Mouse (Mus musculus) embryonic facial prominence, embryonic 14.5 days (tissue): ENCODE data around the gene Zpbp2. TPM values are rescaled to one million over a fixed set of nuclear protein-coding genes. Genes with fewer than 3 reads are reported as not detected.
"Not testable (repeated sequence)": the region's sequence is repeated elsewhere in the genome, so short reads cannot be mapped to it uniquely, and the experiment has no call there.

Experiments
- ATAC-seq: fragments of 200-750 bp; cut with Nextera tagmentation; 2 replicates; pipeline ENCODE4 v1.8.0; 2017; ENCODE audit warnings: low read depth, moderate number of reproducible peaks, moderate TSS enrichment
- DNase-seq: peaks from one replicate; pipeline ENCODE4 v3.0.0-alpha.2; 2015; ENCODE audit warnings: low spot score
- H3K27ac ChIP-seq: fragments of 300-500 bp; sonication (generic); replicated peaks from 2 replicates; pipeline ENCODE4 v1.5.1; 2014; ENCODE audit warnings: low read depth, mild to moderate bottlenecking, low read length, moderate library complexity
- H3K27me3 ChIP-seq: fragments of 300-500 bp; sonication (generic); replicated peaks from 2 replicates; pipeline ENCODE4 v1.6.1; 2014; ENCODE audit warnings: low read length; ENCODE audit not compliant: control insufficient read depth, insufficient read depth
- H3K36me3 ChIP-seq: fragments of 300-500 bp; sonication (generic); 2 replicates; pipeline ENCODE4 v1.6.1; 2014; ENCODE audit warnings: low read length, mixed read lengths; ENCODE audit not compliant: control insufficient read depth, insufficient read depth
- H3K4me1 ChIP-seq: fragments of 300-500 bp; sonication (generic); 2 replicates; pipeline ENCODE4 v1.6.1; 2014; ENCODE audit warnings: antibody characterized with exemption, low read length; ENCODE audit not compliant: control insufficient read depth, insufficient read depth
- H3K4me2 ChIP-seq: fragments of 300-500 bp; sonication (generic); 2 replicates; pipeline ENCODE4 v1.6.1; 2014; ENCODE audit warnings: low read depth, mild to moderate bottlenecking, low read length, moderate library complexity, mixed read lengths
- H3K4me3 ChIP-seq: fragments of 300-500 bp; sonication (generic); 2 replicates; pipeline ENCODE4 v1.5.1; 2014; ENCODE audit warnings: low read depth, mild to moderate bottlenecking, low read length
- H3K9ac ChIP-seq: fragments of 300-500 bp; sonication (generic); 2 replicates; pipeline ENCODE4 v1.6.1; 2014; ENCODE audit warnings: low read depth, mild to moderate bottlenecking, low read length, moderate library complexity, mixed read lengths
- H3K9me3 ChIP-seq: fragments of 300-500 bp; sonication (generic); 2 replicates; pipeline ENCODE4 v1.6.1; 2016; ENCODE audit warnings: low read length; ENCODE audit not compliant: control insufficient read depth
- WGBS: fragments of 180-500 bp; shearing (Covaris S2); extraction: QIAGEN DNeasy Blood & Tissue Kit; methylation state at CpG from one replicate; pipeline ENCODE4 v1.1.7; 2014; 5-methylcytosine and 5-hydroxymethylcytosine counted together
- polyA plus RNA-seq: library from polyadenylated mRNA; unstranded; fragments of >200 nt; fragmentation: Nextera tagmentation; extraction: Ambion mirVana; gene quantifications from 2 replicates; pipeline ENCODE4 v1.2.1, GENCODE M21; 2014

The Zpbp2 gene
- polyA plus RNA-seq, 1 experiment from 2014 or later, result not detected

DNA sequence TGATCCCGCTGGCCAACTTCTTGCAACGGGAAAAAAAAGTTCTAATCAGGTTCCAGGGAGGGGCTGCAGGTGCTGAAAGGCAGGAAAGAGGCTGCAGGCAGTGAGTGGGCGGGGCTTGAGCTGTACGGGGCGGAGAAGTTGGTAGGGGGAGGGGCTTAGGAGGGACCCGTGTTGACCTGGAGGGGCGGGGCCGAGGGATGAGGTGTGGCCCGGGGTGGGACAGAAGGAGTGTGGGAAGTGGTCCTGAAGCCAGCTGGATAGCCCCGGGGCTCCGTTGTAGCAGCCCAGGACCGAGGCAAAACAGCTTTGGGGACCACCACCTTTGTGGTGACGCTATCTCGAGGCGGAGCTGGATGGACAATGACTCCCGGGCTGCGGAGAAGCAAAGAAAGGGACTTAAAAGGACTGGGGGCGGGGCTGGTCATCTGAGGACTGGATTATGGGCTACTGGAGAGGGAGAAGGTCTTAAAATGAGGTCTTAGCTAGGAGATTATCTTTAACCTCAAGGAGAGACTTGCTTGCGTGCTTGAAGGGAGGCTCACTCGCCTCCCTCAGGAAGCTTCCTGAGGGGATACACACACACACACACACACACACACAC lies 51.3 kb downstream of the Zpbp2 start:
- H3K27ac ChIP-seq, result no peak overlapping the region
- peak overlapping the region; percentile 48 for H3K4me2 ChIP-seq
- DNase-seq (peak; percentile 37), ATAC-seq (peak; percentile 69)
- H3K27me3 ChIP-seq, result peaks cover 11% of the 10 kb centered on the region
- H3K9ac ChIP-seq, result no peak overlapping the region
- H3K9me3 ChIP-seq, result no peaks in the 10 kb centered on the region
- WGBS, result 2% methylated on average over 20 of the region's 20 CpGs
- no peaks in the 10 kb centered on the region for H3K4me1 ChIP-seq
- peak overlapping the region; percentile 20 for H3K4me3 ChIP-seq
- no peaks in the 10 kb centered on the region for H3K36me3 ChIP-seq

- DNase-seq (no peak), ATAC-seq (no peak)
- 79% methylated on average over 2 of the region's 2 CpGs for WGBS
- H3K9me3 ChIP-seq, result no peaks in the 10 kb centered on the region
- peaks cover 7% of the 10 kb centered on the region for H3K27me3 ChIP-seq
- H3K36me3 ChIP-seq, result no peaks in the 10 kb centered on the region
- no peak overlapping the region for H3K4me3 ChIP-seq
- H3K27ac ChIP-seq, result no peak overlapping the region
- H3K9ac ChIP-seq, result no peak overlapping the region
- H3K4me1 ChIP-seq, result no peaks in the 10 kb centered on the region
- H3K4me2 ChIP-seq, result no peak overlapping the region
Measured at GRCm38 (mm10) chr11:98603953-98604352, 53.1 kb downstream of the Zpbp2 start.

DNA sequence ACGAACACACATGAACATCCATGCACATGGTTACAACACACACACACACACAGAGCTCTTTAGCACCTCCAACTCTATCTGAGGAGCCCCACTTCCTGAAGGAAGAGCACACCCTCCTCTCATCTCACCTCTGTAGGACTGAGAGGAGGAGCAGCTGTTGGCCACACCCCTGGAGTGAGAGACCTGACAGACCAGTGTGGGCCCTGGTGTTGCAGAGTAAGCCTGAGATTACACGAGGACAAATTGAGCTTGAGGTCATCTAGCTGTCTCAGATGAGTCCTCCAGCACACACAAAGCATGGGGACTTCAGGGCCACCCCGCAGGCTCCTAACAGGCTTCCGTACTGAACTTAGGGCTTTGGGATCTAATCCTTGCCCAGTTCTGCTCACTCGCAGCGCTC lies 54.0 kb downstream of the Zpbp2 start:
- H3K9ac ChIP-seq, ATAC-seq, H3K4me1 ChIP-seq, H3K9me3 ChIP-seq, H3K4me2 ChIP-seq, H3K36me3 ChIP-seq, H3K27ac ChIP-seq, DNase-seq, H3K27me3 ChIP-seq, H3K4me3 ChIP-seq: not testable (repeated sequence)
- 63% methylated on average over 6 of the region's 6 CpGs for WGBS

- Histone ChIP-seq H3K4me1 (no peaks in the 10 kb centered on the region), H3K9ac (no peak overlapping the region), H3K36me3 (no peaks in the 10 kb centered on the region), H3K9me3 (no peaks in the 10 kb centered on the region), H3K4me2 (no peak overlapping the region), H3K4me3 (no peak overlapping the region), H3K27ac (no peak overlapping the region), H3K27me3 (peaks cover 3% of the 10 kb centered on the region; the same call in 1 of the 2 replicates)
- ATAC-seq, result no peak
- DNase-seq, result peak; percentile 84
- 12% methylated on average over 3 of the region's 3 CpGs for WGBS
Measured at GRCm38 (mm10) chr11:98606763-98607162, 55.9 kb downstream of the Zpbp2 start.

Other genes with a start within 250 kb of the Zpbp2 start
- gene Neurod2, start 221.4 kb upstream of the Zpbp2 start, polyA plus RNA-seq, result 0.10 TPM in 1 of 2 replicates, not detected in the other
- 4.1 and 5.1 TPM in 2 replicates for gene Ppp1r1b, start 202.7 kb upstream of the Zpbp2 start, polyA plus RNA-seq
- 31.0 and 32.8 TPM in 2 replicates for gene Stard3, start 192.7 kb upstream of the Zpbp2 start, polyA plus RNA-seq
- 22.8 and 27.7 TPM in 2 replicates for gene Tcap, start 167.3 kb upstream of the Zpbp2 start, polyA plus RNA-seq
- gene Pnmt, start 164.6 kb upstream of the Zpbp2 start, polyA plus RNA-seq, result 0.49 and 0.59 TPM in 2 replicates
- 9.3 and 10.5 TPM in 2 replicates for gene Pgap3, start 150.6 kb upstream of the Zpbp2 start, polyA plus RNA-seq
- 48.3 and 54.8 TPM in 2 replicates for gene Erbb2, start 138.6 kb upstream of the Zpbp2 start, polyA plus RNA-seq
- gene Mien1, start 112.1 kb upstream of the Zpbp2 start, polyA plus RNA-seq, result 92.4 and 102 TPM in 2 replicates
- 8.3 and 8.8 TPM in 2 replicates for gene Grb7, start 104.7 kb upstream of the Zpbp2 start, polyA plus RNA-seq
- gene Ikzf3, start 5.1 kb upstream of the Zpbp2 start, polyA plus RNA-seq, result 0.18 and 0.21 TPM in 2 replicates
- gene Ormdl3, start 36.3 kb downstream of the Zpbp2 start, polyA plus RNA-seq, result 12.6 and 13.6 TPM in 2 replicates
- gene Lrrc3c, start 47.2 kb downstream of the Zpbp2 start, polyA plus RNA-seq, result not detected in 2 replicates
- 0.54 and 0.75 TPM in 2 replicates for gene Gm12355, start 74.6 kb downstream of the Zpbp2 start, polyA plus RNA-seq
- gene Gsdma3, start 75.3 kb downstream of the Zpbp2 start, polyA plus RNA-seq, result not detected in 2 replicates
- not detected in 2 replicates for gene Gsdma2, start 95.7 kb downstream of the Zpbp2 start, polyA plus RNA-seq
- gene Gsdma, start 113.3 kb downstream of the Zpbp2 start, polyA plus RNA-seq, result 0.64 and 2.0 TPM in 2 replicates
- gene Psmd3, start 131.5 kb downstream of the Zpbp2 start, polyA plus RNA-seq, result 136 and 146 TPM in 2 replicates
- not detected in 2 replicates for gene Csf3, start 150.2 kb downstream of the Zpbp2 start, polyA plus RNA-seq
- gene Med24, start 178.3 kb downstream of the Zpbp2 start, polyA plus RNA-seq, result 40.7 and 49.0 TPM in 2 replicates
- gene Thra, start 189.5 kb downstream of the Zpbp2 start, polyA plus RNA-seq, result 57.7 and 62.2 TPM in 2 replicates
- gene Nr1d1, start 224.2 kb downstream of the Zpbp2 start, polyA plus RNA-seq, result 1.1 and 1.9 TPM in 2 replicates
- gene Msl1, start 244.4 kb downstream of the Zpbp2 start, polyA plus RNA-seq, result 18.1 and 18.5 TPM in 2 replicates